Mouse (Mus musculus): ENCODE measurements at regions not wholly inside any gene's neighbourhood (a gene's known extent, or its start where the extent isn't known, plus 50 kb on each side); places are given as distances from the start of the nearest gene placed in this dataset.
"Not testable (repeated sequence)": the region's sequence is repeated elsewhere in the genome, so short reads cannot be mapped to it uniquely, and the experiment has no call there.

DNA sequence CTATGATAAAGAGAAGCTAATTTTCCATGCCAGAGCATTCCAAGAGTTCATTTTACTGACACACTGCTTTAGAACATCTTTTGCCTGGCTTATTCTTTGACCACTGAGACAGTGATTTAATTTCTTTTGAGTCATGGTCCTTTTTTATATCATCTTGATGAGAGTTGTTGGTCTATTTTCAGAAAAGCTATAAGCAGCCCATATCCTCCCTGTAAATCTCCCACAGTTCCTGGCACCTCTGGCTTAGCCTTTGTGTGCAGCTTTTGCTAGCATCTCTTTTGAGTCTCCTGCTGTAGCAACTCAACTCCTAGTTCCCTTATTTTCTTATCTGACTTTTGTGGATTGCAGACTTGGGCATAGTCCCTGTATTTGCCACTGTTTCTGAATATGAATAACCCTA is 207.5 kb upstream of the 4931417E11Rik start:
- in situ Hi-C loops (cut with MboI, MseI) = no loop called here

DNA sequence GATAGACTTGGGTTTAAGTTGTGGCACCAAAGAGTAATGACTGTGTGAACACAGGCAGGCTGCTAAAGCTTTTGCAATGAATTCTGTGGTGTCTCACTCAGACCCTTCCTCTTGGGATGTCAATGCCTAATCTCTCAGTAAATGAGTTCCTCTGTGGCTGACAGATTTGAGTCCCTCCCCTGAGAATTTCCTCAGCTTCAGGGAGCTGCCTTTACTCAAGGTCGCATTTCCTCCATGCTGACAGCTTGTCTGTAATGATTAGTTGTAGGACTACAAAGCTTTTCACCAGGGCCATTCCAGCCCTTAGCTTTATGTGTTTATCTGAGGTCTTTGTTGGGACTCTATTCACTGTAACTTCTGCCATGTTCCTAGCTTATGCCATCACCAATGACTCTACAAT is 199.9 kb upstream of the 4931417E11Rik start:
- in situ Hi-C loops (cut with MboI, MseI) = no loop called here

DNA sequence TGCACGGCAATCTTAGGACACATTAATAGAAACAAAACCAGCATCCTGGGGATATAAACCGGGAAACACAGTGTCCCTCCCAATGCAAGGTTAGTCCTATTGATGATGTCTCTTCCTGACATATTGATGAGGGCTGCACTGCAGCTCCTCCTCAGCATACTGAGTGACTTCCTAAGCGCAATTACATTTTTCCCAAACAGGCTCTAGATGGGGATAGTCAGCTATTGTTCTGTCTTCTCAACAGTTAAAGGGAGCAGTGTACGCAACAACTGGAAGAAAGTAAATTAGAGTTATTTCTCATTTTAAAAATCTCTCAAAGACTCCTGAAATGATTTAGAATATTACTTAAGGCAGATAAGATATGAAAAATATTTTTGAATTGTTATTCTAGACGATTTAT is 189.5 kb upstream of the 4931417E11Rik start:
- in situ Hi-C loops (cut with MboI, MseI) = no loop called here

DNA sequence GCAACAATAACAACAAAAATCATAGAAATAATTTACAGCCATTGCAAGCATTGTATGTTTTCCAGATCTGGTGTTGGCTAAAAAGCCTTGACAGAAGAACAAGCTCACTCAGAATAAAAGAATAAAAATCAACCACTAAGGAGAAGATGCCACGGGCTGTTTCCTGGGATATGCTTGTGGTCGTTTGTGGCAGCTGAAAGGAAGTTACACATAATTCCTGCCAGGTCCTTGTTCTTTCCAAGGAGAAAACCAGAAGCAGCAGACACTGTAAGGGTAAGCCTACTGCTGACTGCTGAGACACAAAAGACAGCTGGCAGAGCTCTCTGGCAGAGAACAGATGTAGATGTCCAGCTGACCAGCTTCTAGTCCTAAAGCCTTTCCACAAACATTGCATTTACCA is 175.9 kb upstream of the 4931417E11Rik start:
- in situ Hi-C loops (cut with MboI, MseI) = no loop called here

DNA sequence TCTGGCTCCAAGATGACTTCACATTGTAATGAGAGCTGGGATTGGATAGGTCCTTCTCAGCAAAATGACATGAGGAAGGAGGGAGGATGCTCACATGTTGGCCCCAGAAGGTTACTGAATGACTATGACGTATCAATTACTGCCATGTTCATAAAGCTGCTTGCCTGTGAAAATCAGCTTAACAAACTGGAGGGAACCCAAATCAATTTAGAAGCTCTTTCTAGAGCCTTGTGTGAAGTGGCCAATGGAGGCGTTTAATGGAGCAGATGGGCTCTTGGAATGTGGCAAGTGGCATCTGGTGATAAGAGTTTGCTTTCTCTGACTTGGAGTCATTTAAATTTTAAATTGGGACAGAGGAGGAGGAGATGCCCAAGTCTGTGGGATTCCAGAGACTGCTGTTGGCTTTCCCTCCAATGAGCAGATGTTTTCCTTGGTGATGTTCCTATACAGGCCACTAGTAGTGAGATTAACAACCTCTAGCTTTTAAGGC is 175.4 kb upstream of the 4931417E11Rik start:
- in situ Hi-C loops (cut with MboI, MseI) = no loop called here

DNA sequence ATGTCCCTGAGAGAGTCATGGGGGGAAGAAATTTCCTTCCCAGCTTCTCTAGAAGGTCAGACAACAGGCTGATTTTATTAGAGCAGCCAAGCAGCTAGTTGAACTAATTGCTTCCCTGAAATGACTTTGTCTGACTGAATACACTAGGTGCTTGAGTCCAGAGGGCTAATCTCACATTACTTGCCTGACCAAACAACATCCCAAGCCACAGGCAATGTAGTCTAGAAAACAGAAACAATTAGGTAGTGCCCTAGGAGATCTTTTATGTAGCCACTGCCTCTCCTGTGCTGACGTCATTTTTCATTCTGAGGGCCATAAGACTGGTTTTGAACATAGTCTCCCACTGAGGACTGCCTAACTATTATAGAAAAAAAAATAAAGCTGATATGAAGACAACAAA is 159.1 kb upstream of the 4931417E11Rik start:
- in situ Hi-C loops (cut with MboI, MseI) = no loop called here

DNA sequence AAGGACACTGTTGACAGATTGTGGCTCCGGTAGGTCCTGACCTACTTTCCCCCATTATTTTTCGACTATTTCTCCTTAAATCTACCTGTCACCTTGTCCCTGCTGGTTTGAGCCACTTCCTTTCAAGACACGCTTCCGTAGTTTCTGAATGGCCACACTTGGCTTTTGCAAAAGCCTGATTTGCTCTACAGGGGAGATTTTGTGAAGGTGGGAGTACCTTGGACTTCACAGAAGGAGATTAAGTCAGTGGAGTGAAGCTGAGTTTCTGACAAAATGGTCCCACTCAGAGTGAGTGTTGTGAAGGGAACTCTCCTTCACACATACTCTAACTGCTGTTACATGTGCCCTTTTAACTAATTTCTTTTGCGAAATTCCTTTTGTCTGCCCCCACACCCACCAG is 157.0 kb upstream of the 4931417E11Rik start:
- in situ Hi-C loops (cut with MboI, MseI) = no loop called here

DNA sequence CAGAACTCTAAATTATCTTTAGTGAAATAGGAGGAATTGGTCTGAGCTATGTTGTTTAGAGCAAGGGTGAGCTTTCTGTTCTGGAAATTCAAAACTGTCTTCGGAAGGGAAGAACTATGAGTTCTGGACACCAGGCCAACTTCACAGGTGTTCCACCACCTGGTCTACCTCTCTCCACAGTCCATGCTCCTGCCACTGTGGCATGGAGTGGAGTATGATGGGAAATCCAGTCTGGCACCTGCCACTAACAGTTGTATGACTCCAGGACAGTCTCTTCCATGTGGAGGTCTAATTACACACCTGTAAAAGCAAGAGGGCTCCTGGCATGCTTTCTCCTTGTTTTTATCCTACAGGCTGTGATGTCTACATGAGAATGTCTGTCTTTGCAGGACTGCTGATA is 154.7 kb upstream of the 4931417E11Rik start:
- in situ Hi-C loops (cut with MboI, MseI) = no loop called here

DNA sequence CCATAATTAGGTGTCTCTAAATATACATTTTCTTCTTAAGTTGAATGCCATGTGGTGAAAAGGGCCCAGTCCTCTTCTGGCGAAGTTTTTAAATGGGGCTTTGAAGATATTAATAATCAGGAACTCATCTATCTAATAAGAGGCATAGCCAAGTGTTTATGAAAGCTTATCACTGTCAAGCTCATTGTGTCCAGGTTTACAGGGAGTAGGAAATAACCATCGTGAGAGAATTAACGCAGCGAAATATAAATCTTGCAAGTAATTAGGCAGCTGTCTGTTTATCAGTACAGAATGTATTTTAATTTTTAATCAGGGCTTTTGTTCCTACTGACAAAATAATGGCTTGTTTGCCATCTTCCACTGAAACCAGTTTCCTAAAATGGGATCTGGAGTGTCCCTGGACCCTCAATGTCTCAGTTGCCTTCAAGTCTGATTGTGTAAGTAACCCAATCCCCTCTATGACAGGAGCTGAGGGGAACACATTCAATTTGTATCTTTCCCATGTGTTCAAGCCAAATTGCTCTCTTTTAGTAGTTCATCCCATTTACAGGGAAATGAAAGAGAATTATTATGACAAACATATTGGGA is 152.5 kb upstream of the 4931417E11Rik start:
- in situ Hi-C loops (cut with MboI, MseI) = no loop called here

DNA sequence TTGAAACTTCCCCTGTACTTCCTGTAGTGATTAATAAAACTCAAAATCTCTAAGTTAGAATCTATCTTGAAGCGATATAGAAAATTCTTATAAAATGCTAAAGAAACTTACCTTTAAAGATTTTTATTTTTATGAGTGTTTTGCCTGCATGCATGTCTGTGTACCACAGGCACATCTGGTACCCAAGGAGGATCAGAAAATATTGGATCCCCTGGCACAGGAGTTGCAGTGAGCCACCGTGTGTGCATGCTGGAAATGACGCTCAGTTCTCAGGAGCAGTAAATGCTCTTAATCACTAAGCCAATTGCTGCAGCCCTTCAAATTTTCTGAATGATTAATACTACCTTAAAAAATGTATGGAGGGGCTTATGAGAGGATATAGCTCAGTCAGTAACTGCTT is 142.8 kb upstream of the 4931417E11Rik start:
- in situ Hi-C loops (cut with MboI, MseI) = no loop called here

DNA sequence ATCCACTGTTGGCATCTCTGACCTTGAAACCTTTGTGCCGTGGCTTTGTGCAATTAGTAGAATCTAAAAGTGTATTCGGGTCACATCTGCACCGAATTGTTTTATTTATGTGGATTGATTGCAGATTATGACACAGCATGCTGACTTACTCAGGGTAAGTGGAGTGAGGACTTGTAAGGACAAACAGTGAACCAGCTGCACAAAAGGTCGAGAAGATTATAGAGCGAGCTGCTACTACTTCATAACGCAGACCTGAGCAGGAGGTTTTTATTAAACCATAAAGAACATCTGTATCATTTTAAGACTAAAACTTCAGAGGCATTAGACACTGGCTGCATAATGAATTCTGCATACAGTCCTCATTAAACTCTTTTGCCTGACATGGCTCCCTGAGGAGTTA is 142.4 kb upstream of the 4931417E11Rik start:
- in situ Hi-C loops (cut with MboI, MseI) = no loop called here

DNA sequence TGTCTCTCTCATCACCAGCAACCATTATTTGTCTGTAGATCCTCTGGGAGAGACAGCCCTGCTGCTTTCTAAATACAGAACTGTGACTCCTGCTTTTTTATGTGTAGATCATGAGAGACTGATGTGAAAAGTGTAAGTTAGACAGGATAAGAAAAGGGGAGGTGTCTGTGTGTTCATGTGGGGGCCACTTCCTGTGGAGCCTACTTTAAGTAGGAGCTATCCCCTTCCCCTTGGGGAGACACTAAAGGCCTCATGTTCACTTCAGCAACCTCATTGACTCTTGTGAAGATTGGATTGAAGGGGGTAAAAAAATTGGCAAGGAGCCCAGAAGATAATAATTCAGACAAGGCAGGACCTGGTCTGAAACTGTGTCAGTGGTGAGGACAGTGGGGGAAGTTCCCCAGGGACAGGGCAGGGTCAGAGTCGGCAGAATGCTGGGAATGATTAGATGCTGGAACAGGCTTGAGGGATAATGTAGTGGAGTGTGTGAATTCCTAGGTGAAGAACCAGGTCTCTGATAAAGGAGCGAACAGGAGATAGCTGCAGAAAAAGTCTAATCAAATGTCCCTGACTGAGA is 140.7 kb upstream of the 4931417E11Rik start:
- in situ Hi-C loops (cut with MboI, MseI) = no loop called here

DNA sequence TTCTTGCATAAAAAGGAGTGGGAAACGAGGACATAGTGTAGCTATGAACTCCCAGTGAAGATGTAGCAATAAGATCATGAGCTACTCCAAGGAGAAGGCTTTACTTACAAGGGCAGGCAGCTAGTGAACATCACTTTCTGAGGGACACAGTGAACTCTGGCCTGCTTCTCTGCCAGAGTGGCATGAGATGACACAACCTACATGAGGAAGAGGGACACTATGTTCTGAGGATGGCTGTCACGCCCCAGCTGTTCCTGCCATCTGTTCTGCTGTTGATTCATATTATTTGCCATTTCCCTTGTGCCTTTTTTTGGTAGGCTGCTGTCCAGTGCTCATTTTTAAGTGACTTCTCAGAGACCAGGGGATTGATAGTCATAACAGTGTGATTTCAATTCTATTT is 118.2 kb upstream of the 4931417E11Rik start:
- in situ Hi-C loops (cut with MboI, MseI) = no loop called here

DNA sequence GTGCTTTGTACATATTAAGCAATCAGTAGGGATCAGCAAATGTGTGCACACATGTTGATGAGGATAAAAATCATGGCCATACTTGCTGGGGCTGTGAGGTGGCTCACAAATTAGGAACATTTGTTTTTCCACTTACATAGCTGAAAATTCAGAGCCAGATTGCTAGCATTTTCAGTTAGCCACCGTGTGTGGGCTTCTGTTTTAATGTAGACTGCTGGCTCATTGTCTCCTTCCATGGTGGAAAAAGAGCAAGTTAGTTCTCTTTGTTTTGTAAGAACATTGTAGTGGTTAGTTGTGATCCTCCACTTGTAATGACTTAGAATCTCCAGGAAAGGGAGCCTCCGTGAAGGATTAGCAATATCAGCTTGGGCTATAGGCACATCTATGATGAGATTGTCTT is 107.2 kb upstream of the 4931417E11Rik start:
- in situ Hi-C loops (cut with MboI, MseI) = no loop called here

DNA sequence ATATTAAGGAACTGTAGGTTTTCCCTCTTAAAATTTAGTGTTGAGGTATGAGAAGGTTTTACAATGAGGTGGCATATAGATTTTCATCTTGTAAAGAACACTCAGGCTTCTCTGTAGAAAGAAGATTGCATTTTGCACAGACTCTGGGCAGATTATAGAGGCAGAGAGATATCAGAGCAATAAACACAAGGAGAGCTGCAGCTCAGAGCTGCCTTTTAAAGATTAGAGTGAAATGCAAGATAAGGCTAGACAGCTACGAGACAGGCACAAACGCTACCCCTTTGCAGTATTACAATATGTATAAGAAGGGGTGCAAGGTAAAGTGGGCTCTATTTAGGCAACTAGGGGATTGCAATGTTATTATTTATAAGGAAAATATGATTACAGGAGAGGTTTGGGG is 90.5 kb upstream of the 4931417E11Rik start:
- in situ Hi-C loops (cut with MboI, MseI) = no loop called here

DNA sequence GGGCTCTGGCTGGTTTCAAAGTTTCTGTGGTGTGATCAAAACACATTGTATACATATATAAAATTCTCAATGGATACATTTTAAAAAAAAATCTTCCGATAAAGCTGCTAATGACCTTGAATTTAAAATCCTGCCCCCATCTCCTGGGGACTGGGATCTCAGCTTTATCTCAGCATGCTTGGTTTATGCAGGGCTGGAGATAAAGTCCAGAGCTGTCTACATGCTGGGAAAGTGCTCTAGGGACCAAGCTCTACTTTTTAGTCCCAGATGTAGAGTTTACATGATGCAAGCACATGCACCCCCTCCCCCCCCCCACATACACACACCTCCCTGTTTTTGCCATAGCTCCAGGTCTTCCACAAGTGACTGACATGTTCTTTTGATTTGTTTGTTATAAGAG is 61.1 kb upstream of the 4931417E11Rik start:
- in situ Hi-C loops (cut with MboI, MseI) = loop anchor here (10.0 kb wide), 1 partner anchor 66 kb away; the partner anchor contains the start of gene 4931417E11Rik

DNA sequence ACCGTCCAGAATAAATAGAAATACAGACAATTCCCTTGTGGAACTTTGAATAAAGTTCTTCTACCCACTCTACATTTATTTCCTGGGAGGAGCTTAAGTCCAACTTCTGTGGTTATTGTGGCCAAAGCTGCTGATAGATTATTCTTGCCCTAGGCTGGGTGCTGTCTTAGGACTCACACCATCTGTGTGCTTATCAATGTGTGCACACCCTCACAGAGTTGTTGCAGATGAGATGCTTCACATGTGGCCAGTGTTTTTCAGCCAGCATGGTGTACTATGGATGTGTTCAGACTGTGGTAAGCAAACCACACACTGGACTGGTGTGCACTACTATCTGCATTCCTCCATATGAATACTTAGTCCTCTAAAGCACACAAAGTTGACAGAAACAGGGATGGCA is 60.6 kb upstream of the 4931417E11Rik start:
- in situ Hi-C loops (cut with MboI, MseI) = loop anchor here (10.0 kb wide), 1 partner anchor 65 kb away; the partner anchor contains the start of gene 4931417E11Rik

DNA sequence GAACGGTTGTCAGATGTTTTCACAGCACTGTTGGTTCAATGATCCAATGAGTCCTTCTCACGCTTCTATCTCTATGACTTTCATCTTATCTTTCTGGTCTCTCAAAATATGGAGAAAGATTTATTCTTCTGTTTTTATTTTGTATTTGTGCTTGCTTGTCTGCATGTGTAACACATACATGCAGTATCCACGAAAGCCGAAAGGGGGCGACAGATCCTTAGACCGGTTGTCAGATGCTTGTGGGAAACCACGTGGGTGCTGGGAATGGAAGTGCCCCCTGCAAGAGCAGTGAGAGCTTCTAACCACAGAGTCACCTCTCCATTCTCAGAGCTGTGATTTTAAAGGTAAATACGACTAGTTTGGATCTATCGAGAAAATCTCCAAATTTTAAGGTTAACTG is 54.2 kb upstream of the 4931417E11Rik start:
- in situ Hi-C loops (cut with MboI, MseI) = no loop called here

DNA sequence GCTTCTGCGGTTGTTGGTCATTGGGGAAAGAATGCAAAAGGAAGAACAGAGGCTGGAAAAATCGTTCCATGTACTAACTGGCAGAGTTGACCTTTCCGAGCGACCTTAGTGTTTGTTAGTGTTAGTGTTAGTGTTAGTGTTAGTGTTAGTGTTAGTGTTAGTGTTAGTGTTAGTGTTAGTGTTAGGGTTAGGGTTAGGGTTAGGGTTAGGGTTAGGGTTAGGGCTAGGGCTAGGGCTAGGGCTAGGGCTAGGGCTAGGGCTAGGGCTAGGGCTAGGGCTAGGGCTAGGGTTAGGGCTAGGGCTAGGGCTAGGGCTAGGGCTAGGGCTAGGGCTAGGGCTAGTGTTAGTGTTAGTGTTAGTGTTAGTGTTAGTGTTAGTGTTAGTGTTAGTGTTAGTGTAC is 50.4 kb upstream of the 4931417E11Rik start:
- in situ Hi-C loops (cut with MboI, MseI) = not testable (repeated sequence)

Data from T-helper 1 cell (primary cell).